Mouse (Mus musculus): ENCODE data around the gene Rdh7.

DNA sequence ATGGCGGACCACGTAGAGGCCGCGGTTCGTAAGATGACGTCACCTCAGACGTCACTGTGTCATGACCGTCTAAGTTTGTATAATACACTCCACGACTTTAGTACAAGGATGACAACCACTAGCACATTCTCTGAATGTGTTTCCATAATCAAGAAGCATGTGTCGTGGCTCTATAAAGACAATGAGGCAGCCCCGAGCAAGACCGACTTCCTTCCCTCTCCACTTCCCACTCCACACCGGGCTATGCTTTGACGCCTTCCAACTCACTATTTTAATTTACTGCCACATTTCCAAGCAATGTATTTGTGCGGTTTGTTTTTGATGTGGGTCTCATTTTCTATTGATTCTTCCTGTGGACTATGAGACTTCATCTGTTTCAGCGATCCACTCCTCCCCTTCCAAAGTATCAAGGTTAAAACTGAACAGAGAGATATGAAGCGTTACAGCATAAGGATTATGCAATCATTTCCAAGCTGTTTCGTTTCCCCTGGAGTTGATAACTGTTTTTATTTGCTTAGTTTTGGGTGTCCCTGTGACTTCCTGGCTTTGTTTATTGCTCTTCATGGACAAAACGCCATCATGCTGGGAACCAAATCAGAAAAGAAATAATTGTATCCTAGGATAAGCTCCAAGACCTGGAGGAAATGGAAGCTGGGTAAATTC is 48.3 kb upstream of the Rdh7 start:
- TF ChIP-seq CTCF (IDR thresholded peaks at IDR 0.05; ENCODE audit: low read depth, low read length) (no peak), EP300 (IDR thresholded peaks at IDR 0.05; ENCODE audit: insufficient read depth, low read depth, low read length) (no peak), POLR2A (IDR thresholded peaks at IDR 0.05; ENCODE audit: insufficient read depth, low read length) (no peak)

All from ES-Bruce4 (cell line).